Mouse (Mus musculus) left cerebral cortex, adult 6 months (tissue): ENCODE measurements around the gene Nlrc3. TPM values are rescaled to one million over a fixed set of nuclear protein-coding genes. Genes with fewer than 3 reads are reported as not detected.

Experiments
- long read RNA-seq, 2 experiments: library from polyadenylated mRNA; unstranded; transcript quantifications; one replicate each; pipeline ENCODE4 v2.0.0; 2019 to 2020
- polyA plus RNA-seq: library from polyadenylated mRNA; unstranded; fragments of <200 nt; fragmentation: Nextera tagmentation; gene quantifications from 2 replicates; pipeline ENCODE4 v1.2.3, GENCODE M21; 2021

The Nlrc3 gene
- polyA plus RNA-seq, result 0.16 TPM in 1 of 2 replicates, not detected in the other
- long read RNA-seq, experiment 1, partial matches to known transcripts, result 1 of 1 reads
- long read RNA-seq, experiment 1, other reads (novel, unspliced or antisense), result 0 of 1 reads
- long read RNA-seq, experiment 2, result 0 reads

GRCm38 (mm10) chr16:3976251-3976671 is at the start of gene Nlrc3:
Gene Nlrc3 (minus strand): TSS chr16:3976632.

GRCm38 (mm10) chr16:4003489-4004398 is 27.3 kb upstream of the Nlrc3 start, which contains the start of gene Slx4:
Gene Slx4 (minus strand): TSS chr16:4003770.

GRCm38 (mm10) chr16:3908537-3909111 is 67.8 kb downstream of the Nlrc3 start, which contains the start of the genes 1700037C18Rik and Cluap1:
Gene 1700037C18Rik (minus strand): TSS chr16:3908689.
Gene Cluap1 (plus strand): TSS chr16:3908801.

Other genes with a start within 250 kb of the Nlrc3 start
- 5.4 and 7.1 TPM in 2 replicates for gene Zfp263, start 232.5 kb downstream of the Nlrc3 start, polyA plus RNA-seq
- gene Olfr15, start 145.8 kb downstream of the Nlrc3 start, polyA plus RNA-seq, result not detected in 2 replicates
- gene Zfp174, start 129.4 kb downstream of the Nlrc3 start, polyA plus RNA-seq, result 1.2 and 1.3 TPM in 2 replicates
- gene Naa60, start 104.3 kb downstream of the Nlrc3 start, polyA plus RNA-seq, result 82.1 and 85.9 TPM in 2 replicates
- gene Zfp597, start 92.1 kb downstream of the Nlrc3 start, polyA plus RNA-seq, result 3.8 and 6.6 TPM in 2 replicates
- gene Gm20695, start 92.0 kb downstream of the Nlrc3 start, polyA plus RNA-seq, result 7.8 and 12.0 TPM in 2 replicates
- 9.5 and 9.8 TPM in 2 replicates for gene 1700037C18Rik, start 67.9 kb downstream of the Nlrc3 start, polyA plus RNA-seq
- gene Cluap1, start 67.8 kb downstream of the Nlrc3 start, polyA plus RNA-seq, result 27.6 and 30.3 TPM in 2 replicates
- 8.0 and 8.7 TPM in 2 replicates for gene Slx4, start 27.1 kb upstream of the Nlrc3 start, polyA plus RNA-seq
- 1.0 and 1.5 TPM in 2 replicates for gene Dnase1, start 60.3 kb upstream of the Nlrc3 start, polyA plus RNA-seq
- gene Trap1, start 101.2 kb upstream of the Nlrc3 start, polyA plus RNA-seq, result 28.9 and 36.9 TPM in 2 replicates
- 16.3 and 16.4 TPM in 2 replicates for gene Crebbp, start 237.4 kb upstream of the Nlrc3 start, polyA plus RNA-seq